Mouse (Mus musculus) megakaryocyte, embryonic 14.5 days (primary cell): ENCODE measurements at regions not wholly inside any gene's neighbourhood (a gene's known extent, or its start where the extent isn't known, plus 50 kb on each side); places are given as distances from the start of the nearest gene placed in this dataset.
A peak's percentile ranks its signal among the peaks of the same experiment; 100 is the strongest.

Experiments
- H3K27me3 ChIP-seq: replicated peaks from 2 replicates; pipeline ENCODE3; 2012; ENCODE audit warnings: inconsistent platforms
- H3K36me3 ChIP-seq: replicated peaks from 2 replicates; pipeline ENCODE3; 2012; ENCODE audit warnings: low read length, inconsistent platforms, mixed read lengths
- H3K4me1 ChIP-seq: 2 replicates; pipeline ENCODE4 v1.6.1; 2012; ENCODE audit warnings: inconsistent platforms
- H3K4me3 ChIP-seq: replicated peaks from 2 replicates; pipeline ENCODE3; 2012; ENCODE audit warnings: moderate library complexity, mild to moderate bottlenecking, inconsistent platforms
- H3K9me3 ChIP-seq: 2 replicates; pipeline ENCODE4 v1.6.1; 2012; ENCODE audit warnings: inconsistent platforms
- FLI1 ChIP-seq: IDR thresholded peaks from 2 replicates; pipeline ENCODE4 v1.6.1; 2012; ENCODE audit warnings: low read length, inconsistent platforms, mixed read lengths
- GATA1 ChIP-seq: IDR thresholded peaks from 3 replicates; pipeline ENCODE4 v1.6.1; 2012; ENCODE audit warnings: mixed read lengths, low read length, inconsistent platforms, borderline replicate concordance

DNA sequence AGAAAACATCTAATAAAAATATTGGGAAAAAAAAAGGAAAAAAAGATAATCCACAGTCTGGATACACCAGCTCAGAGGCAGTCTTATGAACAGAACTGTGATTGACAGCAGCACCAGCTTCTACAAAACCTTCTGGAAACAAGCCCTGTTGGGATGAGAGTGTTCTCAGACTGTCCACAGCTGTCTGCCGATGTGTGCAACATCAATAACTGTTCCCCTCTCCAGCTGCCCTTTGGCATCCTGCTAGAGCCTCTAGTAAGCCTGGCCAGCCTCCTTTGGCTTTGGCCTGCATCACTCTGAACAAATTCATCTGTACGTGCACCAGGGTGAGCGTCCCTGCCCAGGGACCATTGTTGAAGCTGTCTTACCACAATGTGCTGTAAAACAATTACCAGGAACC is 137.0 kb upstream of the Irs2 start:
- Histone ChIP-seq H3K9me3 (no peaks in the 10 kb centered on the region), H3K36me3 (no peaks in the 10 kb centered on the region), H3K4me1 (peaks cover 6% of the 10 kb centered on the region; the same call in 1 of the 2 replicates), H3K27me3 (peaks cover 60% of the 10 kb centered on the region), H3K4me3 (no peak overlapping the region)
- TF ChIP-seq GATA1 = no peak
- no peak for TF ChIP-seq FLI1

- peaks cover 27% of the 10 kb centered on the region for H3K27me3 ChIP-seq
- H3K4me3 ChIP-seq = no peak overlapping the region
- TF ChIP-seq FLI1 (no peak), GATA1 (no peak)
- peaks cover 13% of the 10 kb centered on the region for H3K9me3 ChIP-seq
- H3K4me1 ChIP-seq = peaks cover 32% of the 10 kb centered on the region
- H3K36me3 ChIP-seq = no peaks in the 10 kb centered on the region
Observed at GRCm38 (mm10) chr8:11140566-11140965, 132.3 kb upstream of the Irs2 start.

DNA sequence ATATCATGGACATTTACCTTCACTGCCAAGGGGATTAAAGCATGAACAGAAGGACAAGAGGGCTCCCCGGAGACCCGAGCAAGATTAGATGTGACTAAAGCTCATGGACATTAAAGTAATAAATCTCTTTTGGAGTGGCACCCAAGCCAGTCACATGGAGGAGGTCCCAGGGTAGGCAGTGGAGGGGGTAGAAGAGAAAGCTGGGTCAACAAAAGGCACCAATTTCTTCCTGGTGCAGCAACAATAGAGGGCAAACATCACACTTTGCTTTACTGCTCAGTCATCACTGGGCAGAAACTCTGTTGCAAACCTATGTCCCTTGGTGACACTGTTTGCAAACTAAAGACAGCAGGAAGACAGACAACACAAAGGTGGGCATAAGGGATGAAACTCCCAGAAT is 131.0 kb upstream of the Irs2 start:
- TF ChIP-seq FLI1 (no peak), GATA1 (no peak)

DNA sequence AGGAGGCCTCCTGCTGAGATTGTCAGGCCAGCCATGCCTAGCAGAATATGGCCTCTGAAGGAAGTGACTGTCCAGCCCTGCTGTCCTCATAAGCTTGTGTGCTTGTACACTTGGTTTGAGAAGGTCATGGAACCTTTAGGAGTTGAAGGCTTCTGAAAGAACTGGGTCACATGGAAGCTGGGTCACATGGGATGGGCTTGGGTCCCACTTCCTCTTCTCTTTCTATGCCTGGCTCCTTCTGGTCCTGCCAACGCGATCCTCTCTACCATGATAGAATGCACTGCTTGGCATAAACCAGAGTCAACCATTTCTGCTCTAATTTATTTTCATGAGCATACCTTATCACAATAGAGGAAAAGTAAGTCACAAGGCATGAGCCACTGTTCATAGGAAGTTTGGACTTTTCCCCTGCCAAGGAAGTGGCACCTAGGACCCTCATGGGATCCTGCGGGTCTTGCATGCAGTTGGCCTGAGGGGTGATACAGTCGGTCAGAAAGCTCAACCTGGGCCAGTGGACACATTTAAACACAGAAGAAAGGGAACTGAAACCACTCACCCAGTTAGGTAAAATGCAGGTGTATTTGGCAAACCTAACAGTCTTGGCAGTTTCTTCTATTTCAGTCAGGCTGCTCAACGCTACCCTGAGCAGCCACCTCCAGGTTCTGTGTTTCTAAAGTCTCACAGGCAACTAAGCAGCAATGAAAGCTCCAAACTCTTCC is 130.2 kb upstream of the Irs2 start:
- Histone ChIP-seq H3K4me3 (no peak overlapping the region), H3K36me3 (no peaks in the 10 kb centered on the region), H3K4me1 (peaks cover 46% of the 10 kb centered on the region), H3K9me3 (peaks cover 13% of the 10 kb centered on the region), H3K27me3 (peaks cover 15% of the 10 kb centered on the region)
- TF ChIP-seq FLI1 (no peak), GATA1 (no peak)

More for the DNA sequence above, 131.0 kb upstream of the Irs2 start:
- peaks cover 43% of the 10 kb centered on the region for H3K4me1 ChIP-seq
- H3K27me3 ChIP-seq = peaks cover 17% of the 10 kb centered on the region
- peaks cover 13% of the 10 kb centered on the region for H3K9me3 ChIP-seq
- H3K36me3 ChIP-seq = no peaks in the 10 kb centered on the region
- no peak overlapping the region for H3K4me3 ChIP-seq

DNA sequence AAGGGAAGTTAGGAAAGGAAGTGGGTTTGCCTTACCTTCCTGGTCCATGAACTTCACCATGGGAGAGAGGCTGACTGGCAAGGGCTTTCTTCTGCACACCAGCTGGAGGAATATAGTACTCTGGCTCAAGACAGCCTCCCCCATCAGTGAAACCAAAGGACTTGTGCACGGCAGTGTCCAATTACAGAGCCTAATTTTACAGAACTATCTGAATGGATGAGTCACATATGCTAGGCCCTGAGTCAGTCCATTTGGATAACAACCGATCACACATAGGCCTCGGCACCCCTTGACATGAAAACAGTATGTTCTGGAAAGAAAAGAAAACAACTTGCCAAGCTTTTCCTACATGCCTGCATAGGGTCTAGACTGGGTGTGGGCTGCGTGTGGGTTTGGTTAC is 128.3 kb upstream of the Irs2 start:
- no peaks in the 10 kb centered on the region for H3K36me3 ChIP-seq
- H3K4me1 ChIP-seq = peaks cover 50% of the 10 kb centered on the region
- no peak for TF ChIP-seq FLI1
- no peak for TF ChIP-seq GATA1

GRCm38 (mm10) chr8:11135135-11135534 is 126.9 kb upstream of the Irs2 start:
- Histone ChIP-seq H3K36me3 (no peaks in the 10 kb centered on the region), H3K4me1 (peaks cover 49% of the 10 kb centered on the region), H3K4me3 (no peak overlapping the region), H3K27me3 (peaks cover 25% of the 10 kb centered on the region), H3K9me3 (peaks cover 13% of the 10 kb centered on the region)
- TF ChIP-seq FLI1 = no peak
- TF ChIP-seq GATA1 = no peak

More for the DNA sequence above, 128.3 kb upstream of the Irs2 start:
- Histone ChIP-seq H3K9me3 (peaks cover 13% of the 10 kb centered on the region), H3K4me3 (no peak overlapping the region), H3K27me3 (peaks cover 19% of the 10 kb centered on the region)

DNA sequence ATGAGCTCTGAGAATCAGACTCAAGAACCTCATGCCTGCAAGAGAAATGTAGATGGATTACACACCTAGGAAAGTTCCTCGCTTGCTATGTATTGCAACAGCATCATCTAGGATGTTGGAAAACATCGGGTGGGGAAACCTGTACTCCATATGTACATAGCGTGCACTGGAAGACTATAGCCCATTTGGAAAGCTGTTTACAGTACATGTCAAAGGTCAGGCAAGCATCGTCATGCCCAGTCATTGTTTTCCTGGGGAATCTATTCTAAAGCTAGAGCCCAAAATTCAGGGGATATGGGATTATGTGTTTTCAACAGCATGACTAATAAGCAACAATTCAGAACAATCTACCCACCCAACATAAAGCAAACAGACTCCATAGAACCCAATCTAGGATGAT is 126.3 kb upstream of the Irs2 start:
- TF ChIP-seq GATA1 (no peak), FLI1 (no peak)

DNA sequence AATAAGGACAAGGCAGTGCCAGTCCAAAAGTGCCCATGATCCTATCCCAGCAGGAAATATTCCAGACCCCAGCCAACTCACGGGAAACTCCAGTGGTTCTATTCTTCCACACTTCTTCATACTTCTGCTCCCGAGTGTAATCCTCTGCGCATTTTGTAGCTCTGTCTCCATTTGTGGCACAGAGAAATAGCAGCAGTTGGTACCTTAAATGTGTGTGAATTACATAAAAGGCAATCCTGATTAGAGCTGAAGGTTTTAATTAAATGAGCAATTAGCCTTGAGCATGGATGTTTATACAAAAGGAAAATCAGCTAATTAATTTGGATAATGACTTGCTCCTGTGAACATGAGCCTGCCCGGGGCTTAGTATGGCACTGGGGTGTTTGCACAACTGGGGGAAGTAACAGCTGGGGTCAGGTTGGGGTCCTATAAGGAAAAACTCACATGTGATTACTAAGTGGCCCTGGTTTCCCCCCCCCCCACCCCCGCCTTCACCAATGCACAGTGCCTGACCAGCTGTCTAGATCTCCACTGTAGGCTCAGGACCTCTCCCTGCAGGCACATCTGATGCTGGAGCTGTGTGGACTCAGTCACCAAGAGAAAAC is 110.9 kb upstream of the Irs2 start:
- Histone ChIP-seq H3K9me3 (no peaks in the 10 kb centered on the region), H3K4me3 (no peak overlapping the region)
- TF ChIP-seq GATA1 (no peak), FLI1 (no peak)

More for the DNA sequence above, 126.3 kb upstream of the Irs2 start:
- Histone ChIP-seq H3K4me1 (peaks cover 44% of the 10 kb centered on the region), H3K9me3 (peaks cover 13% of the 10 kb centered on the region), H3K4me3 (no peak overlapping the region), H3K36me3 (no peaks in the 10 kb centered on the region), H3K27me3 (peaks cover 28% of the 10 kb centered on the region)

DNA sequence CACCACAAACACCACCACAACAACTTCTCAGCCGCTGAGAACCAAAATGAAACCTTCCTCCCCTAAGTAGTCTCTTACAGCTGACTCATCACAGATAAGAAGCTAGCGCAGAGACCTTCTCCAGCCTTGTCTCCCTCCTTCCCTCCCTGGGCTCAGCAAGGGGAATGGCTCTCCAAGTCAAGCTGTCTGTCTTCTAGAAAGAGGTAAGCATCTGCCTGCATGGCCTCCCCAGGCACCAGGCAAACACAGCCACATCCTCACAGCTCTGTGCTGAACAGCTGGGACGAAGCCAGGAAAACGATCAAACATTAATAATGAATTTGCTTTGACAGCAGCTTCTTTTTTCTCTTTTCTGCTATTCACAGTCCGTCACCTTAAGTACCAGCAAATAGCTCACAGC is 108.3 kb upstream of the Irs2 start:
- Histone ChIP-seq H3K4me3 (peak overlapping the region; percentile 83), H3K4me1 (peaks cover 72% of the 10 kb centered on the region), H3K27me3 (peaks cover 6% of the 10 kb centered on the region), H3K36me3 (no peaks in the 10 kb centered on the region), H3K9me3 (no peaks in the 10 kb centered on the region)
- TF ChIP-seq FLI1 (no peak), GATA1 (peak; percentile 57; the same call in 1 of the 3 replicates)

More for the DNA sequence above, 110.9 kb upstream of the Irs2 start:
- peaks cover 11% of the 10 kb centered on the region for H3K27me3 ChIP-seq
- peaks cover 69% of the 10 kb centered on the region for H3K4me1 ChIP-seq
- H3K36me3 ChIP-seq = no peaks in the 10 kb centered on the region

- Histone ChIP-seq H3K9me3 (no peaks in the 10 kb centered on the region), H3K4me1 (peaks cover 72% of the 10 kb centered on the region), H3K36me3 (no peaks in the 10 kb centered on the region), H3K27me3 (peaks cover 6% of the 10 kb centered on the region), H3K4me3 (no peak overlapping the region)
- TF ChIP-seq FLI1 (no peak), GATA1 (no peak)
Observed at GRCm38 (mm10) chr8:11115210-11115609, 107.0 kb upstream of the Irs2 start.
